Mouse (Mus musculus) midbrain, embryonic 12.5 days (tissue): ENCODE measurements around the gene Gimap7. TPM values are rescaled to one million over a fixed set of nuclear protein-coding genes. Genes with fewer than 3 reads are reported as not detected.

Experiments used
- ATAC-seq: fragments of 200-750 bp; cut with Nextera tagmentation; 2 replicates; pipeline ENCODE4 v1.8.0; 2017; ENCODE audit warnings: low read depth, moderate TSS enrichment, moderate library complexity; ENCODE audit not compliant: low FRiP score
- H3K27ac ChIP-seq: fragments of 300-500 bp; sonication (generic); replicated peaks from 2 replicates; pipeline ENCODE4 v1.5.1; 2016; ENCODE audit warnings: mild to moderate bottlenecking
- H3K27me3 ChIP-seq: fragments of 300-500 bp; sonication (generic); 2 replicates; pipeline ENCODE4 v1.6.1; 2016; ENCODE audit warnings: mild to moderate bottlenecking
- H3K36me3 ChIP-seq: fragments of 300-500 bp; sonication (generic); 2 replicates; pipeline ENCODE4 v1.6.1; 2016
- H3K4me1 ChIP-seq: fragments of 300-500 bp; sonication (generic); 2 replicates; pipeline ENCODE4 v1.6.1; 2016
- H3K4me2 ChIP-seq: fragments of 300-500 bp; sonication (generic); replicated peaks from 2 replicates; pipeline ENCODE4 v1.6.1; 2016; ENCODE audit warnings: mild to moderate bottlenecking, moderate library complexity
- H3K4me3 ChIP-seq: fragments of 300-500 bp; sonication (generic); 2 replicates; pipeline ENCODE4 v1.5.1; 2016; ENCODE audit warnings: mild to moderate bottlenecking
- H3K9ac ChIP-seq: fragments of 300-500 bp; sonication (generic); replicated peaks from 2 replicates; pipeline ENCODE4 v1.6.1; 2016; ENCODE audit warnings: mild to moderate bottlenecking, moderate library complexity
- H3K9me3 ChIP-seq: fragments of 300-500 bp; sonication (generic); 2 replicates; pipeline ENCODE4 v1.6.1; 2016; ENCODE audit warnings: mild to moderate bottlenecking
- WGBS: fragments of 180-500 bp; shearing (Covaris S2); methylation state at CpG from one replicate; pipeline ENCODE4 v1.1.7; 2016; 5-methylcytosine and 5-hydroxymethylcytosine counted together
- polyA plus RNA-seq: library from polyadenylated mRNA; unstranded; fragments of >200 nt; fragmentation: Nextera tagmentation; extraction: Ambion mirVana; gene quantifications from 2 replicates; pipeline ENCODE4 v1.2.1, GENCODE M21; 2016

Gene Gimap7
- polyA plus RNA-seq, 1 experiment from 2014 or later, result not detected

GRCm38 (mm10) chr6:48698066-48698856 is 20.2 kb upstream of the Gimap7 start:
- no peak overlapping the region for H3K4me2 ChIP-seq
- no peak overlapping the region for H3K27ac ChIP-seq
- no peaks in the 10 kb centered on the region for H3K27me3 ChIP-seq
- WGBS, result 76% methylated on average over 7 of the region's 7 CpGs
- no peaks in the 10 kb centered on the region for H3K9me3 ChIP-seq
- no peaks in the 10 kb centered on the region for H3K36me3 ChIP-seq
- H3K4me1 ChIP-seq, result no peaks in the 10 kb centered on the region
- no peak overlapping the region for H3K9ac ChIP-seq
- H3K4me3 ChIP-seq, result no peak overlapping the region
- no peak for ATAC-seq

- H3K27ac ChIP-seq, result no peak overlapping the region
- 83% methylated on average over 3 of the region's 3 CpGs for WGBS
- H3K4me3 ChIP-seq, result no peak overlapping the region
- H3K36me3 ChIP-seq, result no peaks in the 10 kb centered on the region
- no peak overlapping the region for H3K9ac ChIP-seq
- no peaks in the 10 kb centered on the region for H3K9me3 ChIP-seq
- no peak for ATAC-seq
- no peaks in the 10 kb centered on the region for H3K4me1 ChIP-seq
- no peak overlapping the region for H3K4me2 ChIP-seq
- no peaks in the 10 kb centered on the region for H3K27me3 ChIP-seq
These were observed 19.5 kb upstream of the Gimap7 start for GRCm38 (mm10) chr6:48698888-48699287.

- no peak overlapping the region for H3K4me2 ChIP-seq
- 52% methylated on average over 5 of the region's 5 CpGs for WGBS
- ATAC-seq, result no peak
- no peaks in the 10 kb centered on the region for H3K27me3 ChIP-seq
- no peak overlapping the region for H3K4me3 ChIP-seq
- H3K4me1 ChIP-seq, result no peaks in the 10 kb centered on the region
- no peaks in the 10 kb centered on the region for H3K36me3 ChIP-seq
- no peaks in the 10 kb centered on the region for H3K9me3 ChIP-seq
- no peak overlapping the region for H3K9ac ChIP-seq
- no peak overlapping the region for H3K27ac ChIP-seq
These were observed 18.0 kb upstream of the Gimap7 start for GRCm38 (mm10) chr6:48700251-48701075.

GRCm38 (mm10) chr6:48702146-48702545 is 16.3 kb upstream of the Gimap7 start:
- Histone ChIP-seq H3K36me3 (no peaks in the 10 kb centered on the region), H3K27me3 (no peaks in the 10 kb centered on the region), H3K27ac (no peak overlapping the region), H3K4me1 (no peaks in the 10 kb centered on the region), H3K9me3 (no peaks in the 10 kb centered on the region), H3K4me3 (no peak overlapping the region), H3K9ac (no peak overlapping the region), H3K4me2 (no peak overlapping the region)
- ATAC-seq, result no peak
- WGBS, result 86% methylated on average over 7 of the region's 7 CpGs

DNA sequence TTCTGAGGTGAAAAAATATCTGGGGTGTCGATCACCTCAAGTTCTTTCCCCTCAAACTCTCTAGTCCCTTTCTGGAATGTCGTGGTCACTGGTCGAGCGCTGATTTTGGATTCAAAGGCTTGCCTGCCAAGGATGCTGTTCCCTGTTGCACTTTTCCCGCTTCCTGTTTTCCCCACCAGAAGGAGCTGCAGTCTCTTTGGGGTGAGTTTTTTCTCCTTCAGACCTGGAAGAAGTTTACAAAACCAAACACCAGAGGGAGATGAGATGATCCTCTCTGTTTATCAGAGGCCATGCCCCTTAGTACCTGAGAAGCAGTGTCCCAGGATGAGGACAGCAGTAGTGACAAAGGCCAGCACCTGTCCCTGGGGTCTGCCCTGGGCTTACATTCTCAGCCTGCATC is 15.8 kb upstream of the Gimap7 start:
- Histone ChIP-seq H3K27ac (no peak overlapping the region), H3K9ac (no peak overlapping the region), H3K27me3 (no peaks in the 10 kb centered on the region), H3K4me1 (no peaks in the 10 kb centered on the region), H3K4me3 (no peak overlapping the region), H3K36me3 (no peaks in the 10 kb centered on the region), H3K9me3 (no peaks in the 10 kb centered on the region), H3K4me2 (no peak overlapping the region)
- 79% methylated on average over 5 of the region's 5 CpGs for WGBS
- ATAC-seq, result no peak

GRCm38 (mm10) chr6:48704146-48704545 is 14.3 kb upstream of the Gimap7 start:
- ATAC-seq, result no peak
- no peaks in the 10 kb centered on the region for H3K27me3 ChIP-seq
- H3K4me2 ChIP-seq, result no peak overlapping the region
- no peaks in the 10 kb centered on the region for H3K36me3 ChIP-seq
- no peak overlapping the region for H3K9ac ChIP-seq
- no peaks in the 10 kb centered on the region for H3K9me3 ChIP-seq
- no peak overlapping the region for H3K4me3 ChIP-seq
- H3K4me1 ChIP-seq, result no peaks in the 10 kb centered on the region
- no peak overlapping the region for H3K27ac ChIP-seq

- Histone ChIP-seq H3K9me3 (no peaks in the 10 kb centered on the region), H3K9ac (no peak overlapping the region), H3K4me3 (no peak overlapping the region), H3K27ac (no peak overlapping the region), H3K4me1 (no peaks in the 10 kb centered on the region), H3K27me3 (no peaks in the 10 kb centered on the region), H3K36me3 (no peaks in the 10 kb centered on the region), H3K4me2 (no peak overlapping the region)
- no peak for ATAC-seq
- 31% methylated on average over 3 of the region's 3 CpGs for WGBS
These were observed 12.3 kb upstream of the Gimap7 start for GRCm38 (mm10) chr6:48706130-48706529.

DNA sequence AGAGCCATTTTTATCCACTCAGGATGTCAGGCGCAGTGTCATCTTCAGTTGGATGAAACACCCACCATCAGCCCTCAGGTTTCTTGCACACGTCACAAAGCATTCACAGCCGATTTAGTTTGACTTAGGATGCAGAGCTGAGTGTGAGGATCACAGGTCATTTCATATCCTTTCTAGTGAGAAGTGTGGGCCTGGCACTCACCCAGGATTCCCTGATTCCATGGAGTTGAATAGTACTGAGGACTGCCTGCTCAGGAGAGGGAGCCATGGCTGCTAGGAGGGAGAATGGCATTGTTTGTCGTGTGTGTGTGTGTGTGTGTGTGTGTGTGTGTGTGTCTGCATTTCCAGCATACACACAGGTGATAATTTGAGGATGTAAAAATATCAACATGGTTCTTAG is 1.9 kb downstream of the Gimap7 start:
- ATAC-seq, result no peak
- Histone ChIP-seq H3K4me1 (peaks cover 1% of the 10 kb centered on the region; the same call in 1 of the 2 replicates), H3K9me3 (no peaks in the 10 kb centered on the region), H3K4me2 (no peak overlapping the region), H3K27ac (no peak overlapping the region), H3K27me3 (no peaks in the 10 kb centered on the region), H3K9ac (no peak overlapping the region), H3K4me3 (no peak overlapping the region), H3K36me3 (no peaks in the 10 kb centered on the region)
- WGBS, result 90% methylated on average over 4 of the region's 4 CpGs

- Histone ChIP-seq H3K9me3 (no peaks in the 10 kb centered on the region), H3K36me3 (no peaks in the 10 kb centered on the region), H3K27ac (no peak overlapping the region), H3K4me1 (peaks cover 5% of the 10 kb centered on the region; the same call in 1 of the 2 replicates), H3K4me2 (no peak overlapping the region), H3K9ac (no peak overlapping the region), H3K4me3 (no peak overlapping the region), H3K27me3 (no peaks in the 10 kb centered on the region)
- 91% methylated on average over 8 of the region's 8 CpGs for WGBS
- ATAC-seq, result no peak
These were observed 5.0 kb downstream of the Gimap7 start for GRCm38 (mm10) chr6:48723468-48723867.

- Histone ChIP-seq H3K36me3 (no peaks in the 10 kb centered on the region), H3K27ac (no peak overlapping the region), H3K4me1 (peaks cover 5% of the 10 kb centered on the region; the same call in 1 of the 2 replicates), H3K27me3 (no peaks in the 10 kb centered on the region), H3K4me3 (no peak overlapping the region), H3K9ac (no peak overlapping the region), H3K4me2 (no peak overlapping the region), H3K9me3 (no peaks in the 10 kb centered on the region)
- no CpG with 5 or more reads among the region's 1 CpGs for WGBS
- no peak for ATAC-seq
These were observed 7.1 kb downstream of the Gimap7 start for GRCm38 (mm10) chr6:48725476-48725875.

GRCm38 (mm10) chr6:48727761-48728160 is 9.3 kb downstream of the Gimap7 start:
- Histone ChIP-seq H3K4me2 (no peak overlapping the region), H3K36me3 (no peaks in the 10 kb centered on the region), H3K4me1 (peaks cover 5% of the 10 kb centered on the region; the same call in 1 of the 2 replicates), H3K9me3 (no peaks in the 10 kb centered on the region), H3K27me3 (no peaks in the 10 kb centered on the region), H3K27ac (no peak overlapping the region), H3K9ac (no peak overlapping the region), H3K4me3 (no peak overlapping the region)
- WGBS, result 90% methylated on average over 5 of the region's 5 CpGs
- ATAC-seq, result no peak

DNA sequence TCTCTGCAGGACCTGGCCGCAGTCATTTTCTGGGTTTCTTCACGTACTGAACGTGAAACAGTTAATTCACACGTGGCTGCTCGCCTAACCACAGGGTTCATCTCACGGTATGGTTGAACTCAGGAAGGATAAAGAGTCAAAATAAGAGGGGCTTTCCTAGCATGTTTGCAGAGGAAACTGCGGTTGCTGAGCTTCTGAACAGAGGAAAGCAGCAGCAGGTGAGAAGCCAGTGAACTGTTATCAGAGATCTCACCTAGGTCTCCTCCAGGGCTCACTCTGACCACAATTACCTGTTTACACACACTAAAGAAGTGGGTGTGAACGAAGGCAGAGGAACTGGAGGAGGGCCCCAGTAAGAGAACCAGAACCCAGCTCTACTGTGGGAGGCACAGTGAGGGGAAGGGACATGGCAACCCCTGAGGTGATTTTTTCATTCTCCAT is 14.5 kb downstream of the Gimap7 start:
- Histone ChIP-seq H3K4me1 (no peaks in the 10 kb centered on the region), H3K4me2 (no peak overlapping the region), H3K9me3 (no peaks in the 10 kb centered on the region), H3K4me3 (no peak overlapping the region), H3K9ac (no peak overlapping the region), H3K27me3 (no peaks in the 10 kb centered on the region), H3K27ac (no peak overlapping the region), H3K36me3 (no peaks in the 10 kb centered on the region)
- no peak for ATAC-seq
- 60% methylated on average over 8 of the region's 8 CpGs for WGBS
